Mouse (Mus musculus) ES-Bruce4 (cell line): ENCODE results near the gene Uvrag.

ENCODE experiments used
- CTCF ChIP-seq: IDR thresholded peaks from one replicate; pipeline ENCODE4 v1.8.1; 2011; ENCODE audit warnings: low read depth, low read length
- POLR2A ChIP-seq: IDR thresholded peaks from one replicate; pipeline ENCODE4 v1.8.1; 2011; ENCODE audit warnings: low read length; ENCODE audit not compliant: insufficient read depth

GRCm38 (mm10) chr7:99061056-99061680, 79.8 kb downstream of the Uvrag start:
- TF ChIP-seq CTCF (no peak), POLR2A (no peak)
